Mouse (Mus musculus) neural tube, embryonic 12.5 days (tissue): ENCODE results near the gene Lipk. TPM values are rescaled to one million over a fixed set of nuclear protein-coding genes. Genes with fewer than 3 reads are reported as not detected.

Experiments used
- ATAC-seq: fragments of 200-750 bp; cut with Nextera tagmentation; 2 replicates; pipeline ENCODE4 v1.8.0; 2017; ENCODE audit warnings: low read depth, mild to moderate bottlenecking, moderate TSS enrichment, moderate library complexity; ENCODE audit not compliant: low FRiP score
- H3K27ac ChIP-seq: fragments of 300-500 bp; sonication (generic); 2 replicates; pipeline ENCODE4 v1.5.1; 2016
- H3K27me3 ChIP-seq: fragments of 300-500 bp; sonication (generic); replicated peaks from 2 replicates; pipeline ENCODE4 v1.6.1; 2016; ENCODE audit warnings: mild to moderate bottlenecking
- H3K36me3 ChIP-seq: fragments of 300-500 bp; sonication (generic); 2 replicates; pipeline ENCODE4 v1.6.1; 2016; ENCODE audit warnings: mild to moderate bottlenecking
- H3K4me1 ChIP-seq: fragments of 300-500 bp; sonication (generic); 2 replicates; pipeline ENCODE4 v1.6.1; 2016
- H3K4me2 ChIP-seq: fragments of 300-500 bp; sonication (generic); replicated peaks from 2 replicates; pipeline ENCODE4 v1.6.1; 2016; ENCODE audit warnings: mild to moderate bottlenecking
- H3K4me3 ChIP-seq: fragments of 300-500 bp; sonication (generic); 2 replicates; pipeline ENCODE4 v1.5.1; 2016
- H3K9ac ChIP-seq: fragments of 300-500 bp; sonication (generic); 2 replicates; pipeline ENCODE4 v1.6.1; 2016; ENCODE audit warnings: mild to moderate bottlenecking
- H3K9me3 ChIP-seq: fragments of 300-500 bp; sonication (generic); 2 replicates; pipeline ENCODE4 v1.6.1; 2016; ENCODE audit warnings: mild to moderate bottlenecking
- WGBS: fragments of 180-500 bp; shearing (Covaris S2); methylation state at CpG from one replicate; pipeline ENCODE4 v1.1.7; 2016; 5-methylcytosine and 5-hydroxymethylcytosine counted together
- microRNA-seq: library from miRNA; unstranded; fragments of <30 nt; microRNA quantifications from one replicate; pipeline ENCODE4, GENCODE M21; 2017
- polyA plus RNA-seq: library from polyadenylated mRNA; unstranded; fragments of >200 nt; fragmentation: Nextera tagmentation; extraction: Ambion mirVana; gene quantifications from 2 replicates; pipeline ENCODE4 v1.2.1, GENCODE M21; 2016

Lipk gene
- polyA plus RNA-seq, 1 experiment from 2014 or later, result not detected

DNA sequence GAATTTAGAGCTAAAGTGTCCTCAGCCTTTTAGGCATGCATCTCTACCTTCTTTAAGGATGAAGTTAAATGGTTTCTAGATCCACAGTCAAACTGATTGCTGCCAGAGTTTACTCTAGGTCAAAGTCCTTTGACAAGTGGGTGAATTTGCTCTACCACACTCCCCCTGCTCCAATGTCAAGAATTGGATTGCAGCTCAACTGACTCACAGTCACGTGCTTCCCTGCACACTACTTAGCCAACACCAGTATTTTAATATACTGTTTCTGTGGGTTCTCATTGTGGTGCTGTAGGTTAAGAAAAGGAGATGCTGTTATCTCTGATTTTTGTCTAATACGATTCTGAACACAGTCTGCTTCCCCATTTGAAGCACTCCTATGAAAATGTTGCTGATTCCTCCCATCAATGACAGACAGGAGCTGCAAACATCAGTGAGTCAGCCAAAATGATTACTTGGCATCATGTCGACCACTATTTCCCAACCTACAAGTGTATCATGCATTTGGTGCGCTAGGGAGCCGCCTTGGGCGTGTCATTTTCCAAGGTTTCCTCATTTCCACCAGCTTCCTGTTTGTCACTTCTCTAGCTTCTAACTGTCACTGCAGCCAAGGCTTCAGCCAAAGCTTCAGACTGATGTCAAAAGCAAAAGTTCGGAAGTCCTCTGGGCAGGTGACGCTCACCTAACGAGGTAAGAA, 58.8 kb downstream of the Lipk start, which contains the start of gene Lipn:
Gene Lipn (plus strand): TSS at position 580 of the 694 bp plus-strand sequence.
- Histone ChIP-seq H3K27ac (no peak within 1 kb of the TSS), H3K36me3 (no peaks in the 10 kb centered on the region), H3K9ac (no peak within 1 kb of the TSS), H3K4me3 (no peak within 1 kb of the TSS), H3K4me2 (no peak within 1 kb of the TSS), H3K9me3 (no peaks in the 10 kb centered on the region), H3K27me3 (no peaks in the 10 kb centered on the region), H3K4me1 (no peaks in the 10 kb centered on the region)
- 91% methylated on average over 9 of the region's 9 CpGs for WGBS
- no peak for ATAC-seq

DNA sequence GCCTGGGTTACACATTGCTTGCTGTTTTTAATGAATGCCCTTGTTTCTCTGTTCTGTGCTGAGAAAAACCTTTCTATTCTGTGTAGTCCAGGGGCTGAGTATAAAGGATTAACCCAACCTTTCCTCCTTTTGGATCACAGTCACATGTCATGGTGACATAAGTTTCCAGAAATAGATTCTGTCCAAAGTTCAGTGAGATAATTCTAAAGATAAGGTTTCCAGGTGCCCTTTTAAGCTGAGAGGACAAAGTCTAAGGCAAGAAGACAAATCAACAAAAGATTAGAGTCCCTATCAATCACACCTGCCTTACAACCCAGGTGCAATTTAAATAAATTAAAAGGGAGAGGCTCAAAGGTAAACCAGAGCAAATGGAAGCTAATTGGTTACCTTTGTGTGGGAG, 66.1 kb downstream of the Lipk start:
- Histone ChIP-seq H3K4me1 (no peaks in the 10 kb centered on the region), H3K4me3 (no peak overlapping the region), H3K27ac (no peak overlapping the region), H3K9ac (no peak overlapping the region), H3K36me3 (no peaks in the 10 kb centered on the region), H3K9me3 (no peaks in the 10 kb centered on the region), H3K4me2 (no peak overlapping the region), H3K27me3 (no peaks in the 10 kb centered on the region)
- ATAC-seq, result no peak

DNA sequence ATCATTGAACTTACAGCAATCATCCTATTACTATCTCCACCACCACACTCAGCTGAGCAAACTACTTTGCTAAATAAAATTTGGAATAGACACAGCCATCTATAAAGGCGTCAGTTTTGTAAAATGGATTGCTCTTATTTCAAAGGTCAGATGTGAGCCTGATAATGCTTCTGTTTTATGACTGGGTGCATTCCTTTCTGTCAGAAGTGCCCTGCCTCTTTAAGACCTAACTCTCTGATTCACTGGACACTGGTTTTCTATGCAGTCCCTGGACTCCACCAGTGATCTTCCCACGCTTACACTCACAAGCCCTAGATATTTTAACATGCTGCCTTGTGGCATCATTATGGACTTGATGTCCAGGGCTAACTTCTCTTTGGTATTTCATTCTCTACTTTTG, 70.0 kb downstream of the Lipk start:
- Histone ChIP-seq H3K27me3 (no peaks in the 10 kb centered on the region), H3K4me2 (no peak overlapping the region), H3K9ac (no peak overlapping the region), H3K4me1 (no peaks in the 10 kb centered on the region), H3K27ac (no peak overlapping the region), H3K36me3 (no peaks in the 10 kb centered on the region), H3K4me3 (no peak overlapping the region), H3K9me3 (no peaks in the 10 kb centered on the region)
- ATAC-seq, result no peak
- WGBS, result 73% methylated on average over 2 of the region's 2 CpGs

DNA sequence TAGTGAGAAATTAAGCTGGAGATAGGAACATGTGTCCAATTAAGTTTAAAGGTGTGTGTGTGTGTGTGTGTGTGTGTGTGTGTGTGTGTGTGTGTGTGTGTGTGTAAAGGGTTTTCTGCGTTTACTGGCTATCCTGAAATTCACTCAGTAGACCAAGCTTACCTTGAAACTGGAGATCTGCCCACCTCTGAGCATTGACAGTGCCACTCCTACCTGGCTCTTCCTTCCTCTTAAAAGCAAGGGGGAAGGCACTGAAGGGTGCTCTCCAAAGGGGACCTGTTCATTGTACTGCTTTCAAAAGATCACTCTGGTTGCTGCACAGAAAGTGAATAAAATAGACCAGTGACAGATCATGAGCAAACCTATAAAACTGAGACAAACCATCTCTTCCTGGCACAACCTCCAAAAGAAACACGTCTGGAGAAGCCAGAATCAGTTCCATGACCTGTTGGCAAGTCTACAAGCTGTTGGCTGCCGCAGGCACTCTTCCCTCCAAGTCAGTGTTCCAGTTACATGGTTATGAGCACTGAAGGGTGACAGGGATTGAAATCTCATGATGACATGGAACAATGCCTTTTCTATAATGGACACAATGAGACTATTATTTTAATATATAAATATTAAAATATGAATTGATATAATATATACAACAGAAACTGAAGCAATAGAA, 81.1 kb downstream of the Lipk start:
- H3K27ac ChIP-seq, result no peak overlapping the region
- no peak for ATAC-seq

DNA sequence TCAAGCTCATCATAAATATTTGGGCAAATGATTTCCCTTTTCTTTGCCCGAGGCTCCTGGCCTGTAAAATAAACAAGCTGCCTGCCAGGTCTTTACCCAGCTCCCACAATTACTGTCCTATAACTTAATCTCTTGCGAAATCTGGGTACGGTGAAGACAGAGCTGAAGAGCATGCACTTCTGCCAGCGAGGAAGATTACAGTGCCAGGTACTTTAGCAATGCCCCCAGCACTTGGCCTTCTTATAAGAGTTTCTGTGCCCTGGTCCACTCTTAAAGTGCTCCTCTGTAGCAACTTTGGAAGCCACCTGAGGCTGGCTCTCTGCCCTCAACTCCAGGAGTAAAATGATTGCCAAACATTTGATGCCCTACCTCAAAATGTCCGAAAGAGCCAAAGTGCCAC, 87.3 kb downstream of the Lipk start:
- Histone ChIP-seq H3K4me3 (no peak overlapping the region), H3K36me3 (no peaks in the 10 kb centered on the region), H3K9me3 (no peaks in the 10 kb centered on the region), H3K4me1 (no peaks in the 10 kb centered on the region), H3K4me2 (no peak overlapping the region), H3K27ac (no peak overlapping the region), H3K9ac (no peak overlapping the region), H3K27me3 (no peaks in the 10 kb centered on the region)
- ATAC-seq, result no peak
- 85% methylated on average over 5 of the region's 5 CpGs for WGBS

More for the DNA sequence above, 81.1 kb downstream of the Lipk start:
- Histone ChIP-seq H3K4me2 (no peak overlapping the region), H3K36me3 (no peaks in the 10 kb centered on the region), H3K27me3 (no peaks in the 10 kb centered on the region), H3K4me1 (no peaks in the 10 kb centered on the region), H3K4me3 (no peak overlapping the region), H3K9me3 (no peaks in the 10 kb centered on the region), H3K9ac (no peak overlapping the region)
- WGBS, result 84% methylated on average over 3 of the region's 3 CpGs

DNA sequence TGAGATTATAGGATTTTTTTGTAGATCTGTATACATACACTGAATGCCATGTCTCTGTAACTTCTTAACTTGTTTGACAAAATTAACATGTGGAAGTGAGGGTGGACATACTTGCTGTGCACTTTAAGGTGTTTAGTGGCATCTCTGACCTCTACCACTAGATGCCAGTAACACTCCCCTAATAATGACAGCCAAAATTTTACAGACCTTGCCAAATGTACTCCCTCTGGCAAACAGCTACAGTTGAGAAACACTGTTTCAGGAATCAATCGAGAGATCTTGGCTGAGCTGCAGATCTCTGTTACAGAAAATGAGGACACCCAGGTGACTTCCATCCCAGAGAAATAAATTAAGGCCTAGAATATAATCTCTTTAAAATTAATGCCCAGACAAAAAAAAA, 88.1 kb downstream of the Lipk start:
- H3K4me3 ChIP-seq, result no peak overlapping the region
- H3K36me3 ChIP-seq, result no peaks in the 10 kb centered on the region
- no peak for ATAC-seq
- no peak overlapping the region for H3K27ac ChIP-seq
- no peak overlapping the region for H3K4me2 ChIP-seq
- no peaks in the 10 kb centered on the region for H3K9me3 ChIP-seq
- no peaks in the 10 kb centered on the region for H3K4me1 ChIP-seq
- 78% methylated on average over 1 of the region's 1 CpGs for WGBS
- H3K9ac ChIP-seq, result no peak overlapping the region
- no peaks in the 10 kb centered on the region for H3K27me3 ChIP-seq

Small RNA genes within 50 kb of the gene (microRNA-seq; reads per million reads assigned to microRNA genes)
- gene Gm23334, result not detected

Other genes with a start within 250 kb of the Lipk start
- gene Lipo3, start 246.3 kb upstream of the Lipk start, polyA plus RNA-seq, result 13.1 and 15.8 TPM in 2 replicates
- not detected in 2 replicates for gene Lipo1, start 220.8 kb upstream of the Lipk start, polyA plus RNA-seq
- not detected in 2 replicates for gene Lipf, start 47.1 kb upstream of the Lipk start, polyA plus RNA-seq
- not detected in 2 replicates for gene Lipn, start 59.1 kb downstream of the Lipk start, polyA plus RNA-seq
- not detected in 2 replicates for gene Lipm, start 92.6 kb downstream of the Lipk start, polyA plus RNA-seq
- gene Ankrd22, start 157.8 kb downstream of the Lipk start, polyA plus RNA-seq, result 0.19 and 0.20 TPM in 2 replicates
- gene Stambpl1, start 183.9 kb downstream of the Lipk start, polyA plus RNA-seq, result 5.8 and 6.8 TPM in 2 replicates
- 45.0 and 60.4 TPM in 2 replicates for gene Acta2, start 247.3 kb downstream of the Lipk start, polyA plus RNA-seq